Mouse (Mus musculus): ENCODE results near the gene Tet3.
"Not testable (repeated sequence)": the region's sequence is repeated elsewhere in the genome, so short reads cannot be mapped to it uniquely, and the experiment has no call there.

The Tet3 gene

DNA sequence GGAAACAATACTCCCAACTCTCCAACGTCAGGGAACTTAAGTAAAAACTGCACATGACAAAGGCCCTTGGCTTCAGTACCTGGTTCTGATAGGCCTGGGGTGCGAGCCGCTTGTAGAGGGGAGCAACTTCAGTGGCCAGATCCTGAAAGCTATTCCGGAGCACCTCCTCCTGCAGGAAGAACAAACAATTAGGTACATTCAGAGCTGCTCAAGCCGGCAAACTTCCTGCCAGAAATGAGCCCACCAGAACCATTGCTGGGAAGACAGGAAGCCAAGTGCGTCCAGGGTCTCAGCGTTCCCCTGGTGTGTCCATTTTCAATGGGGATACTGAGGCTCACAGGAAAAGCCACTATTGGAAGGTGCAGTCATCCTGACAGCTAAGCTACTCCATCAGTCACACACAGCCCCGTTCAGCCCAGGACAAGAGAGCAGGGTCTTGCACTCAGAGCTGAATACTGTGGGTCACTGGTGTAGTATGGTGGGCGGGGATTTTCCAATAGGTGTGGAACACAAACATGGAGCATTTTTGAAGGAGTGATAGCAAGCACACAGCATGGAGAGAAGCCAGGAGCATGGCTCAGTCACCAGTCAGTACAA lies 85.1 kb downstream of the Tet3 start:
- DNase-seq (ENCODE audit: low read depth, low spot score) = no peak

- no peak for DNase-seq (ENCODE audit: low read depth, low spot score)
These were observed 87.5 kb downstream of the Tet3 start for GRCm38 (mm10) chr6:83371350-83371749.

- DNase-seq (ENCODE audit: low read depth, low spot score) = no peak
These were observed 88.4 kb downstream of the Tet3 start for GRCm38 (mm10) chr6:83370316-83370965.

DNA sequence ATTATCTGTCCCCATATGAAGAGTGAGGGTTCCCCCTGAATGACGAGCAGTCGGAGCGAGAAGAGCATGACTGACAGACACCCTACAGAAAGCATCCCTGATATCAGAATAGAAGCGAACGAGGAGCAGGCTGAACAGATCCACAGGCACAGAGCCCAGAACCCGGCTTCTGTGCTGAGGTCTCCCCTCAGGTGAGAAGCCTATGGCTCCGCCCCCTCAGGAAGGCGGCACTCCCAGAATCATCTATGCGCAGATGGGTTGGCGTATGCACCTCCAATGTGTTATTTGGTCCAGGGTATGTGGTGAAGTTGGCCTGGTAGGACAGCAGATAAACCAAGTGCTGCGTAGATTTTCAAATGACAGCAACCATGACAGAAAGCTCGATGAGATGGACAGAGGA lies 95.8 kb downstream of the Tet3 start:
- no peak for DNase-seq (ENCODE audit: low read depth, low spot score)

DNA sequence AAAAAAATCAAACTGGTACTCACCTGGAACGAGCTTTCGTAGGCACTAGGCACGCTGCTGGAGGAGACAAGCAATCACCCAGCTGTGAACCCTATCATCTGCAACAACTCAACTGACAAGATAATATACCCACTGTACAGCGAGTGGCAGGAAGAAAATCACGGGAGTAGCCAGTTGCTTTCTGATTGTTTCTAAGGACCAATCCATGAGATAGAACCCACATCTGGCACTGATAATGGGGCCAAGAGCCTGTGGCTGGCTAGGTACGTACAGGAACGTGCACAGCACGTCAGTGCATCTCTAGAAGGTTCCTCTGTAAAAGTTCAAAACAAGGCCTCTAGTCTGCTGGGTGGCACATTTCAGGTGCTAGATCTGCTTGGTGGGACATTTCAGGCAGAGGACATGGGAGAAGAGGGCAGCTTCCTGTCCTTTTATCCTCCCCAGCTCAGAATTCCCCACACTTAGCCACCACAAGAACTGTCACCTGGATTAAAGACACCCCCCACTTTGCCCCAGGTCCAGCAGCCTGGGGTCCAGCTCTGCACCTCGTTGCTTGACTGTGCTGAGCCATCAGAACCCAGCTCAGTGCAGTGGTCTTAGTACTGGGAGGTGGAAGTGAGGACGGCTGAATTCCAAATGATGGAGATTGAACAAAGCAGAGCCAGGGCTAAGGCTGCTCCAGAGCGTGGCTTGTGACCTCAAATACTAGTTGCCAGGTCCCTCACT lies 97.2 kb downstream of the Tet3 start:
- no peak for DNase-seq (ENCODE audit: low read depth, low spot score)

DNA sequence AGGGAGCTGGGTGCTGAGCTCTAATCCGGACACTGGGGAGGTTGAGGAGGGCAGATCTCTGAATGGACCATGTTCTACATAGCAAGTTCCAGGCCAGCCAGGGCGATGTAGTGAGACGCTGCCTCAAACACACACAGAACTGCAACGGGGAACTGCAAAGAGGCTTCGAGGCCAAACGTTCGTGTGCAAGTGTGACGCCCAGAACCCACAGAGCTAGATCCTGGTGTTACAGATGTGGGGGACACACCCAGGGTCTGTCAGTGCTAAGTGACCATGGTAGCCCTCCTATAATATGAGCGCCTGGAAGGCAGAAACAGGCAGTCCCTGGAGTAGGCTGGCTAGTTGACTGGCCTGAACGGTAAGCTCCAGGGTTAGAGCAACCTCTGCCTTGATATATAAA lies 101.4 kb downstream of the Tet3 start:
- no peak for DNase-seq (ENCODE audit: low read depth, low spot score)

- DNase-seq (ENCODE audit: low read depth, low spot score) = peak; percentile 73
These were observed 102.2 kb downstream of the Tet3 start for GRCm38 (mm10) chr6:83356569-83357138.

- DNase-seq (ENCODE audit: low read depth, low spot score) = no peak
These were observed 103.8 kb downstream of the Tet3 start for GRCm38 (mm10) chr6:83354856-83355781.

GRCm38 (mm10) chr6:83352666-83353410 lies 106.0 kb downstream of the Tet3 start:
- DNase-seq (ENCODE audit: low read depth, low spot score) = no peak

DNA sequence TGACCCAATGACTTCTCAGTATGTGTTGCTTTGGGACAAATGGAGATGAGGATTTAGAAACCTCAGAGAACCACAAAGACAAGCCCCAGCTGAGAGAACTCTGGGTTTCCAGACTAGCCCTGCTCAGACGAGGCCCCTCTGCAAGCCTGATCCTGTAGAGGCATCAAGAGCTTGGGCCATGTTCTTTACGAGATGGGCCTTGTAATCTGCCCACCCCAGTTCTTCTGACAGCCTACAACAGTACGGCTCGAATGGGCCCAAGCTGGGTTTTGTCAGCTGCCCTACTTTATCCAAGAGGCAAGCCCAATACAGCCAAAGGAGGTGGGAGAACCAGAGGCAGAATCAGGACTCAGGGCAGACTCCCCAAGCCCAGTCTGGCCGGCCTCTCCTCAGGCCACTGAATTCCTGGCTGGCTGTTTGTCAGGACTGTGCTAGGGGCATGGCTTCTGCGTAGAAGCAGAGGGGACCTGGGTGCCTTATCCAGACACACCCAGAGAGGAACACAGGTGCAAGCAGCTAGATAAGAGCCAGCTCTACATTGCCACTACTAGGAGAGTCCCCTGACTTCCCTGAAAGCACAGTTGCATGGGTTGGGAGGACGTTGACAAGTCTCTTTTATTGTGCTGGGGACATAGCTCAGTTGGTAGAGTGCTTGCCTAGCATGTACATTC lies 107.3 kb downstream of the Tet3 start:
- peak; percentile 95 for DNase-seq (ENCODE audit: low read depth, low spot score)

DNA sequence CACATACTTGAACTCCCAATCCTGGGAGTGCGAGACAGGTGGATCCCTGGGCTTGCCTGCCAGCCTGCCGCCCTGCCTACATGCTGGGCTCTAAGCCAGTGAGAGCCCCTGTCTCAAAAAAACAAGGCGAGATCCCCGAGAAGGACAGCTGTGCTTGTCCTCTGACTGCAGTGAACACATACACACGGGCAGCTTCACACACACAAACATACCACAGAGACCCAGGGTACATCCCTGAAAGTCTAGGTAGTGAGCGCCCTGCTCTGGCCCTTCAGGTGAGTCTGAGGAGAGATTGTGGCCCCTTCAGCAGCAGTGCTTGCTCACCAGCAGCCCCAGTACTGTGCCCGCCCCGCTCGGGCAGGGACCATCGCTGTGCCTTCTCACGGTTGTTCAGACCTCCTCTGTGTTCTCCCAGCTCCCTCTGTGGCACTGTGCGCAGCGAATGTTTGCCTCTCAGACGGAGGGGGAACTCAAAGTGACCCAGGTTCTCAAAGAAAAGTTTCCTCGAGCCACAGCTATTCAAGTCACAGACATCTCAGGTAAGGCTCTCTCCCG lies 108.0 kb downstream of the Tet3 start:
- DNase-seq (ENCODE audit: low read depth, low spot score) = peak; percentile 20

GRCm38 (mm10) chr6:83350172-83350571 lies 108.7 kb downstream of the Tet3 start:
- peak; percentile 32 for DNase-seq (ENCODE audit: low read depth, low spot score)

DNA sequence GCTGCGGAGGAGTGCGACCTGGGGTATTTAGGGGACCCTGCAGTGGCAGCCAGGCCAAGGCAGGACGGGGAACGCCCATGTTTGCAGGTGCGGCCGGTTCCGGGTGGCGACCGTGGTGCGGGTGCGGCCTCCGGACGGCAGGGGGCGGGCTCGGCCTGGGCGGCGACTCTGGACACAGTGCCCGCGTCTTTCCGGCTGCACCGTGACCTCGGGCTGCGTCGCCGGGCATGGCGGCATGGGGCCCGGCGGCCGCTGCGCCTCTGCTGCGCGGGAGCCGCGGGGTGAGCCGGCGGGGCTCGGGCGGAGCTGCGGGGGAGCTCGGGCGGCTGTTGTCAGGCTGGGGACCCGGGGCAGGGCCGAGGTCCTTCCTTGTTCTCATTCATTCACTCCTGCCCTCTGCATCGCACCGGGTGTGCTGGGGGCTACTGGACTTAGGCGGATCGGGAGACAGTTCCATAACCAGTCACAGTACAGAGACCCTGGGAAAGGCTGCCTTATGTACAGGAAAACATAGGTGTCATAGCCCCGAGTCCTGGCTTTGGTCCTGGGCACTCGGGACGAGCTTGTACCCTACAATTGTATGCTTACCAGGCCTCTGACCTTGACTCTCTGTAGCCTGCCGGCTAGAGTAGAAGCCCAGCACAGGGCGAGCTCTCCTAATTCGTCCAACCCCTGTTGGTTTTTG lies 109.5 kb downstream of the Tet3 start:
- DNase-seq (ENCODE audit: low read depth, low spot score) = peak; percentile 80

DNA sequence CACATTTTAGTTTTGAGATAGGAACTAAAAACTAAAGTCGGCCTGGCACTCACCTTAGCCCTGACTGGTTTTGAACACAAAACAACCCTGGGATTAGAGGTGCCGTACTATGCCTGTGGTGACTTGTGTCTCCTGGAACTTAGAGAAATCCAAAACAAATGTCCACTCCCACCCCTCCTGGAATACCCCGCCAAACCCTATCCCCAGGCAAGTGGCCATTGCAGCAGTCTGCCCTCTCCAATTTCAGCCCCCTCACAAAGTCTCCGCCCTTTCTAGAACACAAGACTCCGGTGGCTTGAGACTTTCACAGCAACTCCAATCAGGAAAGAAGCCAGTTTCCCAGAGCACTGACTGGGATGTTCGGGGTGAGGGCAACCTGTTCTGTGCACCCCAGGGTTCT lies 110.0 kb downstream of the Tet3 start, which contains the start of gene Bola3:
Gene Bola3, plus strand, starts transcription at position 275 of the 400 bp plus-strand sequence.
- no peak for DNase-seq (ENCODE audit: low read depth, low spot score)

DNA sequence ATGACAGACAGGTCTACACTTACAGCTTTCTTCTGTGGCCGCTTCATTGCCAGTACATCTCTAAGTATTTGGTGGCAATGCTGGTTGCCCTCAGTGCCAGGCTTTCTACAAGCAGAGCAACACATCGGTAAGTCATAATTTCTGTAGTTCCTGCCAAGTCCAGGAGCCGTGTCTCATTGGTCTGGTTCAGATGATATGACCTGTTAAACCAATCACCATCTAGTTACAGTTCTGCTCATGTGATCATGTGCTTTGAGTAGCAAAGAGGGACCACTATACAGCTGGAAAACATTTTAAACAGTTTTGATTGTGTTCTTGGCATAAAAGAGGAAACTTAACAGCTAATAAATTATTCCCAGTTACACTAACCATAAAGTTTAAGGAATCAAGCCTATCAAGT lies 111.0 kb downstream of the Tet3 start:
- DNase-seq (ENCODE audit: low read depth, low spot score) = no peak

GRCm38 (mm10) chr6:83345285-83345684 lies 113.6 kb downstream of the Tet3 start:
- not testable (repeated sequence) for DNase-seq (ENCODE audit: low read depth, low spot score)

- no peak for DNase-seq (ENCODE audit: low read depth, low spot score)
These were observed 115.9 kb downstream of the Tet3 start for GRCm38 (mm10) chr6:83342957-83343356.

DNA sequence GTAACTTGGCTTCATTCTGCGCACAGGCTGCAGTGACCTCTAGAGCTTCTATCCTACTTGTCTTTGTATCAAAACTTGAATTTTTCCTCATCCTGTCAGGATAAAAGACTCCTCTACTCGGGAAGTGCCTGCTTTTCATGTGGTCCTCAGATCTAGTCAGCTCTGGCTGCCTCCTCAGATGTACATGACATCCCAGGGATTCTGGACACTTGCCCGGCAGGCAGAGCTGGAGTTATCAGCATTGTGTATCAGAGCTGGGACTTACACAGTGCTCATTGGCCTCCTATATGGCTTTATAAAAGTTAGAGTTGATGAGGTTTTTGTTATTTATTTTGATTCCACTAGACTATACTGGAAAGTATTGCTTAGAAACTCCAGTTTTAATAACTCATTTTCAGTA lies 117.5 kb downstream of the Tet3 start:
- DNase-seq (ENCODE audit: low read depth, low spot score) = no peak

DNA sequence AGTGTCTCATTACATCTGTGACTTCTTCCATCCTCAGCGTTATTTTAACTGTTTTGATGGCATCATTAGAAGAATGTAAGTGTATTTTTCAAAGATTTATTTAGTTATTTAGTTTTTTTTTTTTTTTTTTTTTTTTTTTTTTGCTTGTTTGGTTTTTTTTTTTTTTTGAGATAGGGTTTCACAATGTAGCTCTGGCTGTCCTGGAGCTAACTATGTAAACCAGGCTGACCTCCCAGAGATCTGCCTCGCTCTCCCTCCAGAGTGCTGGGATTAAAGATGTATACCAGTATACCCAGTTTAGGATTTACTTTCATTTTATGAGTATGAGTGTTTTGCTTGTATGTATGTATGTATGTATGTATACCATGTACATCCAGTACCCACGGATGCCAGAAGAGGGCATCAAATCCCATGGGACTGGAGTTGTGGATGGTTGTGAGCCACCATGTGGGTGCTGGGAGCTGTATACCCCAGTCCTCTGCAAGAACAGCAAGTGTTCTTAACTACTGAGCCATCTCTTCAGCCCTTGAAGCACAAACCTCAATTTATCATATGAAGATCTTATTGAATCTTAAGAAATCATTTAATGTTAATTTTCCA lies 131.2 kb downstream of the Tet3 start:
- DNase-seq (ENCODE audit: low read depth, low spot score) = no peak
